Mouse (Mus musculus): ENCODE data around the gene E030025P04Rik.
A peak's percentile ranks its signal among the peaks of the same experiment; 100 is the strongest.

Gene E030025P04Rik

GRCm38 (mm10) chr11:109144236-109144635 is at the start of gene E030025P04Rik:
E030025P04Rik (minus strand) TSS chr11:109144369.
- no peak for DNase-seq

DNA sequence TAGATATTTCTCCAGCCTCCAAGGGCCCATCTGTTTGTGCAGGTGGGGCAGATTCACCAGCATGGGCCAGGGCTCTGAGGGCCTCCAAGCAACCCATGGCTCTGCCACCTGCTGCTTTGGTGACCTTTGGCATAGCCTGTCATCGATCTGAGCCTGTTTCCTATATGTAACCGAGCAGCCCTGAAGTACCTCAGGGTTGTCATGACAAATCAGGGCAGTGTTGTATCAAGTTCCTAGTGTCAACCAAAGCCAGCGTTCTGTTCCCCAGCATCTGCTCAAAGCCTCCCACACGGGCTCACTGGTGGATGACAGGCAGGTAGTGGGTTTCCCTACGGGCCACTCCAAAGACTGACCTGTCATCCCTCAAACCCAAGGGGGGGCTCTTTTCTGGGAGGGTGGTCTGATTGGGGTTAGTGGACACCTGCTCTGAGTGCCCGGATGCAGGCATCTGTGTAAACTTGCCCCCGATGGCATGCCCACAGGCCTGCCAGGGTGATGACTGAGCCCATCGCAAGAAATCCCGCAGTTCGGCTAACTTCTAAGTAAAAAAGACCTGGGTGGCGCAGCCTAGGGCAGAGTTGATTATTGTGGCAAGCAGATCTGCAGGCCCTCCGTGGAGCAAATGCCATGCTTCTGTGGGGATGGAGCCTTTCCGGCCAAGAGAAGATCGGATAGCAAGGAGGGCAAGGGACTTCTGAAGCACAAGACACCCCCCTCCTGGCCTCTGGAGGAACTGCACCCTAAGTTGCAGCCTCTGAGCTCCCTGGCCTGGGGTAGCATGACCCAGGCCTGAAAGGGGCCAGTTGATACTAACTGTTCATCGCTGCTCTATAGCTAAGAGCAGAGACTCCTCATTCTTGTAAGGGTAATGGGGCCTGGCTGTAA is 48.7 kb upstream of the E030025P04Rik start:
- DNase-seq = peak; percentile 89 to 93

DNA sequence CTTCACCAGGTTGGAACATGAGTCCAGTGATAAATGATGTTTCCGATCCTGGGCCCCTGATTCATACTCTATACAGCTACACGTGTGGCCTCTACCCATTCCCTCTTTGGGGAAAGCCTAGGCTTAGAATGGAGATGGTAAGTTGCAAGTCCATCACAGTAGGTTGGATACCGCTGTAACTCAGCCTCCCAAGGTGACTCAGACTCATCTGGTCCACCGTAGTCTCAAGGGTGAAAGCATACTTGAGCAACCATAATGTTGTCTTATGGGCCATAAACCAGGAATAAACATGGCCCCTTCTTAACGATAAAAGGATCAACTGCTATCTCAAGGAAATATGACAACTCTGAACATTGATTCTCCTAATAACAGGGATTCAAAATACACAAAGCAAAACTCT is 44.1 kb upstream of the E030025P04Rik start:
- no peak for DNase-seq

DNA sequence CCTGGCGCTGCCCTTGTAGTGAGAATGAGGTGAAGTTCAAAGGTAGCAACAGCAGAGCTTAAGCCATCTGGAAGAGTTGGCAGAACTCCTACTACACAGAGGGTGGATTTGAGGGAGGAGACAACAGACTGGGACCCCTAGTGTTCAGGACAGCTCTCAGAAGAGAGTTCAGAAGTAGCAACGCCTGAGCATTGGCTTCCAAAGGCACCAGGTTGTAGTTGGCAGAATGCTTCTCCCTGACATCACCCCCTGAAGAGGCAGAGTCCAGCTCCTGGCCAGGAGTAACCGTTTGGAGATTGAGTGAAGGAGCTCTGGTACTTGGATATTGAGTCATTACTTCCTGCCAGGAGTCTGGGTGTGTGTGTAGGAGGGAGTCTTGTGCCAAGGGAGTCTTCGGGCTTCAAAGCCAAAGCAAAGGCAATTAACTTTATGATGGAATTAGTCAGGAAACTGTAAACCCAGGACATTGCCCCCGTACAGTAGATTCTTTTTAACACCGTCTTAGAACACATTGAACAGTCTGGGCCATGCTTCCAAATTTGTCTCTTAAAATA is 43.5 kb upstream of the E030025P04Rik start:
- peak in 1 of 2 experiments; percentile 42 for DNase-seq

GRCm38 (mm10) chr11:109181118-109181517 is 36.9 kb upstream of the E030025P04Rik start:
- DNase-seq = no peak

GRCm38 (mm10) chr11:109180290-109180689 is 36.1 kb upstream of the E030025P04Rik start:
- no peak for DNase-seq

GRCm38 (mm10) chr11:109178788-109179518 is 34.8 kb upstream of the E030025P04Rik start:
- peak; percentile 80 to 83 for DNase-seq

DNA sequence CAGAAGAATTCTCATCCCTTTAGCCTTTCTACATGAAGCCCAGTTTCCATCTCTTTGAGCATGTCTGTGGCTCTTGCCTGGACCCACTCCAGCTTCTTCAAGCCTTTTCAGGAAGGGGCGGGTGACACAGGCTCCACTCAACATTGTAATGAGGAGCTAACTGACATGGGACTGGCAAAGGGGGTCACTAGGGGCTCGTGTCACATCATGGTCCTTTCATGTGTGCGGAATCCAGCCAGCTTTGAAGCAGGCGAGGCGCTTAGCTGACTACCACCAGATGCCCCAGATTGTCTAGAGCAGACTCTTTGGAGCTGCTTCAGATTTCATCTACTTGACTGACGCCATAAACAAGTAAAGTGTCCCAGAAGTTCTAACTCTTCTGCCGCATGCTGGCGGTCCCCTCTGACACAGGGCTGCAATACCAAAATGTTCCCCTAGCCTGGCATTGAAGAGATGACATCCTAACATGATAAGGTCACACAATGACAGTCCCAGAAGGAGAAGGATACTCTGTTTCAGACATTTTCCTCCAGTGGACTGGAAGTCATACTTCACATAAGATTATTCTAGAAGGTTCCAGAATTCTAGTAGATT is 31.3 kb upstream of the E030025P04Rik start:
- peak in 1 of 2 experiments; percentile 21 for DNase-seq

DNA sequence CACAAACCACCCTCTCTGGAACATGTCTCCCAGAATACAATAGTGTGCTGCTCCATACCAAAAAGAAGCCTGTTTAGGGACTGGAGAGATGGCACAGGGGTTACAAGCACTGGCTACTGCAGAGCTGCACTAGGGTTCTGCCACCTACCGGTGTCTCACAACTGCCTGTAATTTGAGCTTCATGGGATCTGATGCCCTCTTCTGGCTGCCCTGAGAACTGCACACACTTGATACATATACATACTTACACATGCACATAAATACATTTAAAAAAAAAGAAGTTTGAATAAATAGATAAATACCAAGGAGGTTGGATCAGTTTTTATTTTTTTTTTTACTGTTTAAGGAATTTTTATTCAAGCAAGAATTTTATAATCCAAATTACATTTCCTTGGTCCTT is 28.1 kb upstream of the E030025P04Rik start:
- DNase-seq = no peak

- no peak for DNase-seq
These were observed 26.6 kb upstream of the E030025P04Rik start for GRCm38 (mm10) chr11:109170771-109171170.

GRCm38 (mm10) chr11:109157694-109158093 is 13.5 kb upstream of the E030025P04Rik start:
- no peak for DNase-seq

GRCm38 (mm10) chr11:109144890-109145341 is 747 bp upstream of the E030025P04Rik start:
- no peak for DNase-seq

- DNase-seq = no peak
These were observed 17.7 kb downstream of the E030025P04Rik start for GRCm38 (mm10) chr11:109126482-109126881.

GRCm38 (mm10) chr11:109125451-109125850 is 18.7 kb downstream of the E030025P04Rik start:
- peak in 1 of 2 experiments; percentile 24 for DNase-seq

DNA sequence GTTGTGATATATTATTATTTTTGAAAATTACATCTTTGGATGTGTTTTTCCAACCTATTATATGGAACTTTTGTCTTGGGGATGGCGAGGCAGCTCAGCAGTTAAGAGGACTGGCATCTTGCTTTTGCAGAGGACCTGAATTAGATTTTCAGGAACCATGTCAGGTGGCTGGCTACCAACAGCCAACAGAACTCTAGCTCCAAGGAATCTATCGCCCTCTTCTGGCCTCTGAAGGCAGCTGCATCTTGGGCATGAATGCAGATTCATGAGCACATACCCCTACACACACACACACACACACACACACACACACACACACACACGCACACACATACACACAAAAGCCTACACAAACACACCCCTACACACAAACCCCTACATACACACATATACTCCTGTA is 19.9 kb downstream of the E030025P04Rik start:
- peak; percentile 43 to 55 for DNase-seq

GRCm38 (mm10) chr11:109109826-109110346 is 34.3 kb downstream of the E030025P04Rik start:
- no peak for DNase-seq

DNA sequence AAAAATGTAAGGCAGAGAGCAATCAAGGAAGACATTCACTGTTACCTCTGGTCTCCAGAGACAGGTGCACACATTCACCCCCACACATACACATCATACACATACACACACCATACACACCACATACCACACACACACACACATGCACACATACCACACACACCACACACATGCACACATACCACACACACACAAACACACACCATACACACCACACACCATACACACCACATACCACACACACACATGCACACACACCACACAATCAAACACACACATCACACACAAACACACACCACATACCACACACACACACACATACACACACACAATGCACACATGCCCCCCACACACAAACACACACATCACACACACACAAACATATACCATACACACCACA is 35.1 kb downstream of the E030025P04Rik start:
- DNase-seq = no peak

- no peak for DNase-seq
These were observed 36.5 kb downstream of the E030025P04Rik start for GRCm38 (mm10) chr11:109107518-109108205.

GRCm38 (mm10) chr11:109106751-109107150 is 37.4 kb downstream of the E030025P04Rik start:
- DNase-seq = no peak

DNA sequence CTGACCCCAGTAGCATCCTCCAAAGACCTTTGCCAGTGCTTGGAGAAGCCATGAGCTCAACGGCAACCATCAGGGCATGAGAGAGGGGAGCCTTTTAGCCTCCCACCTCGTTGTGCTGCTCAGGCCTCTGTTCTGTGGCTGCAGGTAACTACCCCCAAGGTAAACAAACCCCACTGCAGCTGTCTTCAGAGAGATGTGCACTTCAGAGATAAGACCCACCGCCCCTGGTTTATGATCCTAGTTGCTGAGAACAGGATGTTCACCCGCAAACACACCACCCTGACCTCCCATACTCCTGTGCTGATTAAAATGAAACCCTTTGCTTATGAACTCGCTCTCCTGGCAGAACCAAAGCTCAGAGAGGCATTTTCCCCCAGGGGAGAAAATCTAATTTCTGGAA is 38.0 kb downstream of the E030025P04Rik start:
- DNase-seq = no peak

GRCm38 (mm10) chr11:109103386-109103785 is 40.8 kb downstream of the E030025P04Rik start:
- DNase-seq = no peak

- DNase-seq = no peak
These were observed 41.5 kb downstream of the E030025P04Rik start for GRCm38 (mm10) chr11:109102646-109103045.

Data from cerebellum, postnatal 14 days (tissue).